Mouse (Mus musculus) thymus, adult 2 months (tissue): Measurements from ENCODE around the gene Entpd5.

ENCODE experiments used
- CTCF ChIP-seq: fragments of 200-500 bp; IDR thresholded peaks from 2 replicates; pipeline ENCODE4 v1.5.1; 2012; ENCODE audit warnings: mild to moderate bottlenecking, control low read depth, low read length, moderate library complexity, borderline replicate concordance; ENCODE audit not compliant: control insufficient read depth, poor library complexity, insufficient read depth; ENCODE audit errors: extremely low read depth
- POLR2A ChIP-seq: fragments of 200-500 bp; IDR thresholded peaks from 2 replicates; pipeline ENCODE4 v1.6.1; 2012; ENCODE audit warnings: mild to moderate bottlenecking, low read length, control low read depth, moderate library complexity; ENCODE audit not compliant: control insufficient read depth, poor library complexity, insufficient read depth; ENCODE audit errors: extremely low read depth

- no peak for TF ChIP-seq CTCF
- TF ChIP-seq POLR2A, result no peak
Measured at GRCm38 (mm10) chr12:84371647-84372046, 37.2 kb downstream of the Entpd5 start.
